Mouse (Mus musculus): ENCODE data around the gene Cdkn2c. TPM values are rescaled to one million over a fixed set of nuclear protein-coding genes. Genes with fewer than 3 reads are reported as not detected.

The Cdkn2c gene
- polyA plus RNA-seq, 1 experiment: 13.1 TPM

- DNase-seq: no peak
- no peaks in the 10 kb centered on the region; the same call in 1 of the 2 replicates for H3K4me1 ChIP-seq (ENCODE audit: control insufficient read depth, insufficient read depth, low read length)
- WGBS: 77% methylated on average over 8 of the region's 8 CpGs
- TF ChIP-seq POLR2A (IDR thresholded peaks at IDR 0.05; ENCODE audit: borderline replicate concordance, extremely low read depth, low read depth, low read length): no peak
- TF ChIP-seq CTCF (IDR thresholded peaks at IDR 0.05; ENCODE audit: insufficient read depth, low read length): no peak
- no peak overlapping the region for H3K4me3 ChIP-seq (replicated peaks; ENCODE audit: extremely low read depth, low read depth, low read length)
Observed at GRCm38 (mm10) chr4:109658826-109659225, 8.2 kb downstream of the Cdkn2c start.

GRCm38 (mm10) chr4:109657851-109658500 is 9.0 kb downstream of the Cdkn2c start:
- DNase-seq: peak; percentile 11
- Histone ChIP-seq H3K4me3 (replicated peaks; ENCODE audit: extremely low read depth, low read depth, low read length) (peak overlapping the region; percentile 66), H3K4me1 (ENCODE audit: control insufficient read depth, insufficient read depth, low read length) (no peaks in the 10 kb centered on the region)
- TF ChIP-seq POLR2A (IDR thresholded peaks at IDR 0.05; ENCODE audit: borderline replicate concordance, extremely low read depth, low read depth, low read length) (no peak), CTCF (IDR thresholded peaks at IDR 0.05; ENCODE audit: insufficient read depth, low read length) (no peak)
- 11% methylated on average over 20 of the region's 20 CpGs for WGBS

GRCm38 (mm10) chr4:109657021-109657850 is 9.8 kb downstream of the Cdkn2c start:
- peak; percentile 63 for DNase-seq
- Histone ChIP-seq H3K4me3 (replicated peaks; ENCODE audit: extremely low read depth, low read depth, low read length) (peak overlapping the region; percentile 66), H3K4me1 (ENCODE audit: control insufficient read depth, insufficient read depth, low read length) (no peaks in the 10 kb centered on the region)
- under 1% methylated on average over 53 of the region's 53 CpGs for WGBS
- no peak for TF ChIP-seq POLR2A (IDR thresholded peaks at IDR 0.05; ENCODE audit: borderline replicate concordance, extremely low read depth, low read depth, low read length)
- TF ChIP-seq CTCF (IDR thresholded peaks at IDR 0.05; ENCODE audit: insufficient read depth, low read length): no peak

- Histone ChIP-seq H3K4me3 (replicated peaks; ENCODE audit: extremely low read depth, low read depth, low read length) (no peak overlapping the region), H3K4me1 (ENCODE audit: control insufficient read depth, insufficient read depth, low read length) (no peaks in the 10 kb centered on the region)
- no peak for TF ChIP-seq CTCF (IDR thresholded peaks at IDR 0.05; ENCODE audit: insufficient read depth, low read length)
- TF ChIP-seq POLR2A (IDR thresholded peaks at IDR 0.05; ENCODE audit: borderline replicate concordance, extremely low read depth, low read depth, low read length): no peak
- WGBS: 76% methylated on average over 4 of the region's 4 CpGs
- DNase-seq: no peak
Observed at GRCm38 (mm10) chr4:109656301-109656700, 10.7 kb downstream of the Cdkn2c start.

GRCm38 (mm10) chr4:109655738-109656137 is 11.3 kb downstream of the Cdkn2c start:
- WGBS: 89% methylated on average over 2 of the region's 2 CpGs
- H3K4me1 ChIP-seq (ENCODE audit: control insufficient read depth, insufficient read depth, low read length): no peaks in the 10 kb centered on the region
- TF ChIP-seq POLR2A (IDR thresholded peaks at IDR 0.05; ENCODE audit: borderline replicate concordance, extremely low read depth, low read depth, low read length): no peak
- no peak for TF ChIP-seq CTCF (IDR thresholded peaks at IDR 0.05; ENCODE audit: insufficient read depth, low read length)
- no peak overlapping the region for H3K4me3 ChIP-seq (replicated peaks; ENCODE audit: extremely low read depth, low read depth, low read length)
- no peak for DNase-seq

- Histone ChIP-seq H3K4me3 (replicated peaks; ENCODE audit: extremely low read depth, low read depth, low read length) (no peak overlapping the region), H3K4me1 (ENCODE audit: control insufficient read depth, insufficient read depth, low read length) (no peaks in the 10 kb centered on the region)
- DNase-seq: no peak
- 89% methylated on average over 2 of the region's 2 CpGs for WGBS
- TF ChIP-seq CTCF (IDR thresholded peaks at IDR 0.05; ENCODE audit: insufficient read depth, low read length) (no peak), POLR2A (IDR thresholded peaks at IDR 0.05; ENCODE audit: borderline replicate concordance, extremely low read depth, low read depth, low read length) (no peak)
Observed at GRCm38 (mm10) chr4:109654701-109655100, 12.3 kb downstream of the Cdkn2c start.

GRCm38 (mm10) chr4:109653251-109653650 is 13.7 kb downstream of the Cdkn2c start:
- TF ChIP-seq CTCF (IDR thresholded peaks at IDR 0.05; ENCODE audit: insufficient read depth, low read length): no peak
- TF ChIP-seq POLR2A (IDR thresholded peaks at IDR 0.05; ENCODE audit: borderline replicate concordance, extremely low read depth, low read depth, low read length): no peak
- no peak for DNase-seq
- no peak overlapping the region for H3K4me3 ChIP-seq (replicated peaks; ENCODE audit: extremely low read depth, low read depth, low read length)
- H3K4me1 ChIP-seq (ENCODE audit: control insufficient read depth, insufficient read depth, low read length): no peaks in the 10 kb centered on the region

GRCm38 (mm10) chr4:109649331-109649730 is 17.7 kb downstream of the Cdkn2c start:
- no peaks in the 10 kb centered on the region for H3K4me1 ChIP-seq (ENCODE audit: control insufficient read depth, insufficient read depth, low read length)
- TF ChIP-seq CTCF (IDR thresholded peaks at IDR 0.05; ENCODE audit: insufficient read depth, low read length) (no peak), POLR2A (IDR thresholded peaks at IDR 0.05; ENCODE audit: borderline replicate concordance, extremely low read depth, low read depth, low read length) (no peak)
- no peak for DNase-seq
- no peak overlapping the region for H3K4me3 ChIP-seq (replicated peaks; ENCODE audit: extremely low read depth, low read depth, low read length)
- 66% methylated on average over 5 of the region's 5 CpGs for WGBS

GRCm38 (mm10) chr4:109647281-109647680 is 19.7 kb downstream of the Cdkn2c start:
- TF ChIP-seq POLR2A (IDR thresholded peaks at IDR 0.05; ENCODE audit: borderline replicate concordance, extremely low read depth, low read depth, low read length) (no peak), CTCF (IDR thresholded peaks at IDR 0.05; ENCODE audit: insufficient read depth, low read length) (no peak)
- H3K4me3 ChIP-seq (replicated peaks; ENCODE audit: extremely low read depth, low read depth, low read length): no peak overlapping the region
- DNase-seq: no peak
- 62% methylated on average over 4 of the region's 4 CpGs for WGBS
- no peaks in the 10 kb centered on the region for H3K4me1 ChIP-seq (ENCODE audit: control insufficient read depth, insufficient read depth, low read length)
